Mouse (Mus musculus): ENCODE measurements around the gene Scg5. TPM values are rescaled to one million over a fixed set of nuclear protein-coding genes. Genes with fewer than 3 reads are reported as not detected.

Scg5 gene
- total RNA-seq (2021), result 10 to 100 TPM; 66.3 to 68.0 TPM
- long read RNA-seq, experiment 1, transcript Scg5-201 (6 exons, 1,208 nt), result major isoform, 75 of 92 reads
- long read RNA-seq, experiment 1, partial matches to known transcripts, result 11 of 92 reads
- long read RNA-seq, experiment 1, other reads (novel, unspliced or antisense), result 6 of 92 reads
- long read RNA-seq, experiment 2, transcript Scg5-201 (6 exons, 1,208 nt), result major isoform, 66 of 80 reads
- long read RNA-seq, experiment 2, partial matches to known transcripts, result 9 of 80 reads
- long read RNA-seq, experiment 2, other reads (novel, unspliced or antisense), result 5 of 80 reads

DNA sequence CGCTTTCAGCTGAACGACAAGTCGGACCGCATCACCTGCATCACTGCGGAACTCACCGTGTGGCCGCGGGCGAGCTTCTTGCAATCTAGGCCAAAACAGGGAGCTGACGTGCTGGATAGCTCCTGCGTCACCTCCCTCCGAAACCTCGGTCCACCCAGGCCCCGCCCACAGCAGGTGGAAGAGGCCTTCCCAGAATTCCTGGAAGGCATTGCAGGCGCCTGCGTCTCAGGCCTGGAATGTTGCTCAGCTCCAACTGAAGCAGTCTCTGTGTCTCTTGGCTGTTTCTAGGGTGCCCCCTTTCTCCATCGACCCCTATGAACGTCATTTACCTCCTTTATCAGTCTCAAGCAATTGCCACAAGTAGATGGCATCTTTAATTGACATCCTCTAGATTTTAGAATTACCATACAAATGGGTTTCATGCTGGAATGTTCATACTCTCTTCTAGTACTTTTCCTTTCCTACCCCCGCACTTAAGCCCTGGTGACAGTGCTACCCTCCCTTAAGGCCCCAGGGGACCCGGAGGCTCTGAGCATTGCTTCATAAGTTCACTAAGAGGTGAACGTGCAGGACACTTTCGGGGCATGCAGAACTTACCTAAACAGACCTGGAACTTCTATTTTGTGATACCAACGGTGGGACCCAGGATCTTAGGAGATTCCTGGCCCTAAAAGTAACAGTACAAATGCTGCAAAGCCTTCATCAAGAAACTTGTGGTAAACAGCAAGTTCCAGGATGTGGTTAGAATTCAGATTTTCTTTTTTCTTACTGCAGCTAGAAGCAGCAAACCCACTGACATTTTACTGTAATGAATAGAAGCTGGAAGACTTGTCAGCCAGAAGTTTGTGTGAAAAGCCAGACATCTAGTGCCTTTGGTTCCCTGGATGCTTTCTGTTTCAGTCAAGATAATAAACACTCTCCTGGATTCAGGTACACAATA, at the start of gene Scg5:
Gene Scg5 (minus strand): TSS at position 179 of the 940 bp plus-strand sequence.
- peak; percentile 13 to 21 for DNase-seq (ENCODE audit: low spot score in 2 of 2)

DNA sequence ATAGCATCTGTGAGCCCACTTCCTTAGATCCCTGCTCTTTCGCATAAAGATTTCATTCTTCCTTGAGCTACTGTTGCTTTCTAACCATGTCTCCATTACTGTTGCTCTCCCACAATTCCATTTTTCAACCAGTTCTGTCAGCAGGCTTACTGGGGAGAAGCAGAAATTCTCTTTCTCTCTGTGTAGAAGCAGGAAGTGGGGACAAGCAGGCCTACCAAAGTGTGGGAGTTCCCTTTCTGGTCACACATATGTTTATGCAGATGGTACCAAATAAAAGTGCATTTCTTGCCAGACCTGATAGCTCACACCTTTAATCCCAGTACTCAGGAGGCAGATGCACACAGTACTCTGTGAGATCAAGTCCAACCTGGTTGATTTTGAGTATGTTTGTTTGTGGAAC, 41.2 kb upstream of the Scg5 start:
- DNase-seq (ENCODE audit: low spot score in 2 of 2), result no peak

DNA sequence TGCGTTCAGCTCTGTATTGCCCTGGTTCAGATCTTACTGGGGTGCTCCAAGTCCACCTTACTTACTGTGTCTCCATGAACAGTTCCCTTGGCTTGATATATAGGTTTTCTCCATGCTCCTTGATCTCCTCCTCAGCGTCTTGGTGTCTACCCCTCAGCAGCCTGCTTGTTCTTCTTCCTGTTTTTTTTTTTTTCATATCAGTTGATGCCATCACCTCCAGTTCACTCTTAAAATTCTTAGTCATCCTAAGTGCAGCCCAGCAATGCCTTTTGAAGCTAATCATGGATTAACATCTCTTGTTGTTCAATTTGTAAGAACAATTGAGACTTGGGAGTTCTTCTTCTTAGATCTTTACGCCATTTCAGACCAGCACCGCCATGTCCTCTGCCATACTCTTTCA, 39.5 kb upstream of the Scg5 start:
- DNase-seq (ENCODE audit: low spot score in 2 of 2), result no peak

DNA sequence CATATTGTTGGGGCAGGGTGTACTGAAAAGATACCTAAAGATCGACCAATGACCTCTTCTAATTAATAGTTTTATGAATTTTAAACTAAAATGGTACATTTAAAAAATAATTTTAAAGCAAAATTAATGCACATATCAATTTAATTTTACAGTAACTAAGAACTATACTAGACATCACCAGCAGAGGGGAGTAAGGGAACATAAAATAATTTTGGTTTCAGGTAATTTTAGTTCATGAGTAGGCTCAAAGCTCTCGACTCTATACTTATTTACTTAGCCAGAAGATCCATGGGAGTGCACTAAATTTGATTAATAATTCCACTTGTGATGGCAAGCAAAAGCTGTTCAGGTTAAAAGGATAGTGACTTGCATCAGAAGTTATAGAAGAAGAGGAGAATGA, 37.2 kb upstream of the Scg5 start:
- DNase-seq (ENCODE audit: low spot score in 2 of 2), result no peak

DNA sequence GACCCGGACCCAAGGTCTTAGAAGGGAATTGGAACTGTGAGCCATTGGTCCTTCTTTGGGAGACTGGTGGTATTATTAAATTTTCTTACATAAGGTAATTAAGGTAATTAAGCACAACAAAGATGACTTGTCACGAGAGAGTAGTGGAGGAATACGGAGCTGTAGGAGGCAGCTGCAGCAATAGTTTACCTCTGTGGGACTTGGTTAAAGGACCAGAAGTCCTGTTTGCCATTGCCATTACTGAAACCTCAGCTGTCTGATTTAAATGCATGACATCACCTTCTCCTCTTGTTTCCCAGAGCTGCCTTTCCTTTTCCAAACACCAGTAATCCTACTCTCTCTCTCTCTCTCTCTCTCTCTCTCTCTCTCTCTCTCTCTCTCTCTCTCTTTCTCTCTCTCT, 20.2 kb upstream of the Scg5 start:
- DNase-seq (ENCODE audit: low spot score in 2 of 2), result no peak

DNA sequence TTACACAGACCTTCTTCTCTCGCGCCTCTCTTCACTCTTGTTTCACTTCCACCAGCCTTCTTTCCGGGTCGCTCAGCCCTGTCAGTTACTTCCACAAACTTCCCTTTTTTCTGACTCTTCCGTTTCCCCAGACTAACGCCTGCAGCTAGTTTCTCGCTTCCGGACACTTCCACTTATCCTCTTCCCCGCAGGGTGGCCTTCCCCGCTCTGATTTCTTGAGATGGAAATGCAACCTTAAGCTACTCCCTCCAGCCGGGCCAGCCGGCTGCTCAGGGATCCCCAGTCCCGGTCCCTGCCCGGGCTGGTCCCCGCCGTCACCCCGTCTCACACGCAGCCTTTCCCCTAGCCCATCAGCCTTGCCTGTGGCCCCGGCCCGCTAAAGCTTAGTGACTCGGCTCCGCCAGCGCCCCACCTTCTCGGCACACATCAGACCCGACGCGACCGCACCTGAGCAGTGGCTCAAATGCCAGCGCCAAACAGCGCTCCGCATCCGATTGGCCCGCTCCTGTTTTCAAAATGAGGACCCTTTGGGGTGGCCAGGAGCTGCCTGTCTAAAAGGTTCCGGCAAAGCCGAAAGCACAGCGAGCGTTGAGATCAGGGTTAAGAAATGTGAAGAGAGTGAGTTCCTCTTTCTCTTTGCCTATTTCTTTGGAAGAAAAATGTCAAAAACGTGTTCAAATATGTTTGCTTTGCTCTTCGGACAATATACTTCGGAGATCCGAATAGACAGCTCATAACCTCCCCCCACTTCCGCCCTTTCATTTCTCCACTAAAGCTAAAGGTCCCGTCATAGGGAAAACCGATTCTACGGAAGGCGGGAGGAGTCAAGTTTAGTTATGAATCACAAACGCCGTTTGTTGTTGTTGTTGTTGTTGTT, 19.6 kb upstream of the Scg5 start, which contains the start of gene Arhgap11a:
Gene Arhgap11a (minus strand): TSS at position 417 of the 877 bp plus-strand sequence.
- peak; percentile 75 to 85 for DNase-seq (ENCODE audit: low spot score in 2 of 2)

DNA sequence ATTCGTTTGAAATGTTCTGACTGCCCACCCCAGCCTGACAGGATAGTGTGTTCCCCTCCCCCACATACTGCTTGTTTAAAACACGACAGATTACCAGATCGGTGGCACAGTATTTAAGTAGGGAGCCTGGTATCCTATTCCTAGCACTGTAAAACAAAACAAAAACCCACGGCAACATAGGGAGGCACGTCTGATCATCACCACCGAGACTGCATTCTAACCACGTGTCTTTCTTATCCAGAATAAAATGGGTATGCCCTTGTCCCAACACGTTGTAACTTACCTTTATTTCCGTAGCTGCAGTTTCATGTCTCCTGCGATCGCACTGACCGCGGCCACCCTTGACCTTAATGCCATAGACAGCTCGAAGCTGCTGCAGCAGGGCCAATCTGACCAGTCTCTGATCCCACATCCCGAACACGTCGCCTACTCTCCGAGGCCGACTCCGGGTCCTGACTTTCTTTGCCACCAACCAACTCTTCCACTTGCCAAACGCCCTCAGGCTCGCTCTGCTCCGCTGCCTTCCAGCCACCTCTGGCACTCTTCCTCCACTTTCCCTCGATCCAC, 18.8 kb upstream of the Scg5 start:
- DNase-seq (ENCODE audit: low spot score in 2 of 2), result peak in 1 of 2 experiments; percentile 10

DNA sequence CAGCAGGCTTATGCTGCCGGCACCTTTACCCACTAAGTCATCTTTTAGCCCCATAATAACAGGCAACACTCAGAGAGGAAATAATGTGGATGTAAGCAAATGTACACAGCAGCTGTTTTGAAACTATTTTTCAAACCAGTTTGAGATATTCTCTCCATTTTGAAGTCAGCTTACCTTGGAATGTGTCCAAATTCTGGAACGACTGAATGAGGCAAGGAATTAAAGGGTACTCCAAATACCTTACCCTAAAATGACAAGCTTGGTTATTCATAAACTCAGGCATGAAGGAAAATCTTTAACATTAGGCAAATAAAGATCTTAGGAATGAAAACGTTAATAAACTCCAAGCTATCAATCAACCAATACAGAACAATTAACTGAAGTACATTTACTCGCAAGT, 16.2 kb upstream of the Scg5 start:
- DNase-seq (ENCODE audit: low spot score in 2 of 2), result no peak

DNA sequence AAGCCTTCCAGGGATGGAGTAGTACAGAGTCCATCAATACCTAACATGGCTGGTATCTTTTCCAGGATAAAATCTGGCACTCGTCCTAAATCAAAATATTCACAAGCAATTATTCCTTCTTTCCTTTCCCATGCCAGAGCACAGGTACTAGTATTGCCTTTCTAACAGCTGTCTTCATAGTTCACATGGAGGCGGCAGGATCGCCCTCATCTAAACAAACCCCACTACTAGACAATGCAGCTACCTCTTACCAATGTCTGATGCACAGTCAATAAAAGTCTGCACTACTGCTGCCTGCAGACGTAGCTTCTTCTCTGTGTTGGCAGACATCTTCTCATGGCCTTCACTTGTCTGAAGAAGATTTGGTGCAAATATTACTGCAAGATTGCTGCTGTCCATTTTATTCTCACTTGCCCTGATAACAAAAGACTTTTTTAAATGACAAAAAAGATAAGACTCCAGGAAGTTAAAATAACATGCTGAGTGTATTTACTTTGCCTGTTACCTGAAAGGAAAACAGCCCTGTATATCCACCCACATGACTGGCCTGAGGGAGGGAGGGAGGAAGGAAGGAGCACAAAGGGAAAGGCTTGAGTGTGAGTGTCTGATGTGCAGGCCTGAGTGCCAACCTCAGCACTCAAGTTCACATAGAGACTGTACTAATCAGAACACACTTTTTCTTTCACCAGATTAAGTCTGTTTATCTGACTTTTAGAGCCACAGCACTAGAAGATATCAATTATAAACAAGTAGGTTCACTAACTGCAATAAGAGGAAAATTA, 12.9 kb upstream of the Scg5 start:
- no peak for DNase-seq (ENCODE audit: low spot score in 2 of 2)

DNA sequence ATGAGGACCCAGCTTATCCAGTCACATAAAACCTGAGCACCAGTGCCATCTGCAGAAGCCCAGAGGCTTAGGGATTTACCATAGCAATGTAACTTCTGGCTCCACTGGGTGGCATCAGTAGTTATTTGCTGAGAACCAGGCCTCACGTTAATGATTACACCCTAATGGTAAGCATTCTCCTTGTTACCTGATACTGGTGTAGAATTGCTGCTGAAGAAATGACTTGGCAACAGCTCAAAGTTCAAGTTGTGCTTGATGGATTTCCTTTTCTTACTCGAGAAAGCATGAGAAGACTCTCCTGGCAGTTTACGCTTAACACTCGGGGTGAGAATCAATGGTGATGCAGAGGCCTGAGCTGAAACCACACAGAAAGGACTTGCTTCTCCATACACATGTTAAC, 10.6 kb upstream of the Scg5 start:
- DNase-seq (ENCODE audit: low spot score in 2 of 2), result no peak

DNA sequence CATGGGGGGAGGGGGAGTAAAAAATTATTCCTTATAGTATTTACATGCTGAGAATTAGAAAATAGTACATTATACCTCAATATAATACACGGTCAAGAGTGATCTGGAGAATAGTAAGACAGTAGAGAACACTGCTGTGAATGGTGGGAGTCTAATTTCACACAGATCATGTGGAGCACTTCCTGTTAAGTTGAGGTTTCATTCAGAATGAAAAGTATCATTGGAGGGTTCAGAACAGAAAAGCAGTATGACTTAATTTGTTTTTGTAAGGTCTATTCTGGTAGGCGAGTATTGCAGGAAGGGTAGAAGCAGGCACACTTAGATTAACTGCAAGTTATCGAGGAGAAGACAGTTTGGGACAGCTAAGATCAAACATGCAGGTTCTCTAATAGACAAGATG, 6.3 kb upstream of the Scg5 start:
- DNase-seq (ENCODE audit: low spot score in 2 of 2), result no peak

DNA sequence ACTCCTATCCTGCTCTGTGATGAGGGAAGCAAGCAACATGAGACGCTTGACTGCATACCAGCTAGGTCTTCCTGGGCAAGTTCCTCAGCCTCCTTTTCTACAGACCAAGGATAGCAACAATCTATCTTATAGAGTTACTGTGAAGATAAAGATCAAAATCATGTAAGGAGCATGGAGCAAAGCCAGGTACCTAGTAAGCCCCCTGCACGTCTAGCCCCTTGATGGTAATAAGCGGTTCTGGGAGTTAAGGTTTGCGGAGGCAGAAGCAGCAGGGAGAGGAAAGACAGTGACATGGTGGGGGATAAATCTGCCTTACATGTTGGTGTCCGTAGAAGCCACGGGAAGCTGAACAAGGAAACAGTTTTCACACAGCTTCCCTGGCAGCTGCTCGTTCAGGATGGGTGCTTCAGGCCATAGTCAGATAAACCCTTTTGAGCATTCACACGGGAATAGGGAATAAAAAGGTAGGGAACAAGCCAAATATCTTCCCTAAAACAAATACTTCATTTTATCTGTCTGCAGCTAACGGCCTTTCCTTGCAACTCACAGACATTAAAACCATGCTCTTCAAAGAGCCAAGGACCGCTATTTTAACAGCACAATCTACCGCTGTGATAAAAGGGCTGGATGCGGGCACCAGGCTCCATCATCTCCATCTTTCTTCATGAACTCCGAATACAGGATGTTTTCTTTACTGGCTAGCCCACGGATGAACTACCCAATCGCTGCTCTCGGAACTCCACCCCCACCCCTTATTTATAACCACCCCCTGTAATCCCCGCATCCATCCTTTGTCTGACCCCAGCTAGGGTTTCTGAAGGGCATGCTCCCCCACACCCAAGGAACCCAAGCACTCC, 607 bp downstream of the Scg5 start:
- no peak for DNase-seq (ENCODE audit: low spot score in 2 of 2)

DNA sequence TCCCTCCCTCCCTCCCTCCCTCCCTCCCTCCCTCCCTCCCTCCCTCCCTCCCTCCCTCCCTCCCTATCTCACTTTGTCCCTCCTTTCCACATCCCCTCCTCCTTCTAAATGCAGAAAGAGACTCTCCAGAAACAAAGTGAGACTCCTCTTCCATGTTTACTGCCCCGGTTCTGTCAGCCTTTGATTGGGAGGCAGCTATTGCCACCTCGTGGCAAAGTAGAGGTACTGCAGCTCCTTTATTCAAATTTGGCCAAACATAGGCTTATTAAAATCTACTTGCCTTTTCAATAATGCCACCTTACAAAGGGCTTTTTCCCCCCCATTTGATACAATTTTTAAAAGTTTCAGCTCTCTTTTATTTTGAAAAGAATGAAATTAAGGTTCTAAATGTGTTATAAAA, 5.0 kb downstream of the Scg5 start:
- DNase-seq (ENCODE audit: low spot score in 2 of 2), result no peak

DNA sequence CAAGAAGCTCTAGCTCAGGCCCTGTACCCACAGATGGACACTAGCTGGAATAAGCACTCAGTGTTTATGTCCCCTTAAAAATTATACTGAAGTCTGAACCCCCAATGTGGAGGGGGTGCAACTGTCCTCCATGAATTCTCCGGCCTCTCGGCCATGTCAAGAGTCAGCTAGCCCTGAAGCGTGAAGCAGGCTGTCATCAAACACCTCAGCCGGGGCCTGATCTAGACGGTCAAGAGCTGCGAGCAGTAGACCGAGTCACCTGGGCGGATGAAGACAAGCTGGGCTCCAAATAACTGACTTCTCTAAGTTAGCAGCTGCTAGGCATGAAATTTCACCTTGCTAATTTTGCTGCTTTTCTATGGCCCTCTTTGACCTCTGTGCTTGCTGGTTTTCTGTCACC, 6.6 kb downstream of the Scg5 start:
- DNase-seq (ENCODE audit: low spot score in 2 of 2), result no peak

DNA sequence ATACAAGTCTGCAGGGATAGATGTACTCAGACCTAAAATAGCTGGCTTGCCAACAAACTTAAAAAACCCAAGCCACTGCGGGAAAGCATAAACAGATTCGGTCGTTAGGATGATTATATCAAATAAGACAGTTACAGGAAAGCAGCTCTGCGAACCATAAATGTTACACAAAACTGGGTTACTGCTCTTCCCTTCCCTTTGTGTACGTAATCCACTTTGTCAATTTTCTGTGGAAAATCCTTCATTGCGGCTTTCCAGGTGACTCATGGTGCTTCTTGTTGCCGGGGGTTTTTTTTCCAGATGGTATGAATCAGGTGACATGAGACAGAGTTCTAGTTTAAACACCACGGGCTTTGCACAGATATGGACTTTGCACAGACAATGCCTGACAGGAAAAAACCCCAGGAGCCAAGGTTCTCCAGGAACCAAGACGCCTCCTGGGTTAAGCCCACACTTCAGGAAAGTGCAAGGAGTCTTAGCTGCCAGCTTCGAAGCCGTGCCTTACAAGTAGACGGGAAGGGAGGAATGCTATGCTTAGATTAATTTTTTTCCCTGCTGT, 7.7 kb downstream of the Scg5 start:
- no peak for DNase-seq (ENCODE audit: low spot score in 2 of 2)

DNA sequence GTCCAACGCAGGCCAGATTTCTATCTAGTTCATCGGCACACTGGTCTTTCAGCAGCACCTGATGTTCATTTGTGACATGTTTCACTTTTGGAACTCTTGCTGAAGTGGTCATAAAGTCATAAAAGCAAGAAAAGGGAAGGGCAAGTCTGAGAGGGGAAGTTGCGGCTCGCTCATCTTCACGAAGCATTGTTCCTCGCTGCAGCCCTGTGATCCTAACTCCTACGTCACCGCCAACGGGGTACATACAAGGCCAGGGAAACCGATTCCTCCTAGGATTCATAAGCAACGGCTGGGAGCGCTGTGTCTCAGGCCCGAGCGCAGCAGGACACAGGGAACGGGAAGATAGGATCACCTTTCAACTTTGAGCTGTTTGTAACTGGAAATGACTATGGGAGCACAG, 8.8 kb downstream of the Scg5 start:
- no peak for DNase-seq (ENCODE audit: low spot score in 2 of 2)

DNA sequence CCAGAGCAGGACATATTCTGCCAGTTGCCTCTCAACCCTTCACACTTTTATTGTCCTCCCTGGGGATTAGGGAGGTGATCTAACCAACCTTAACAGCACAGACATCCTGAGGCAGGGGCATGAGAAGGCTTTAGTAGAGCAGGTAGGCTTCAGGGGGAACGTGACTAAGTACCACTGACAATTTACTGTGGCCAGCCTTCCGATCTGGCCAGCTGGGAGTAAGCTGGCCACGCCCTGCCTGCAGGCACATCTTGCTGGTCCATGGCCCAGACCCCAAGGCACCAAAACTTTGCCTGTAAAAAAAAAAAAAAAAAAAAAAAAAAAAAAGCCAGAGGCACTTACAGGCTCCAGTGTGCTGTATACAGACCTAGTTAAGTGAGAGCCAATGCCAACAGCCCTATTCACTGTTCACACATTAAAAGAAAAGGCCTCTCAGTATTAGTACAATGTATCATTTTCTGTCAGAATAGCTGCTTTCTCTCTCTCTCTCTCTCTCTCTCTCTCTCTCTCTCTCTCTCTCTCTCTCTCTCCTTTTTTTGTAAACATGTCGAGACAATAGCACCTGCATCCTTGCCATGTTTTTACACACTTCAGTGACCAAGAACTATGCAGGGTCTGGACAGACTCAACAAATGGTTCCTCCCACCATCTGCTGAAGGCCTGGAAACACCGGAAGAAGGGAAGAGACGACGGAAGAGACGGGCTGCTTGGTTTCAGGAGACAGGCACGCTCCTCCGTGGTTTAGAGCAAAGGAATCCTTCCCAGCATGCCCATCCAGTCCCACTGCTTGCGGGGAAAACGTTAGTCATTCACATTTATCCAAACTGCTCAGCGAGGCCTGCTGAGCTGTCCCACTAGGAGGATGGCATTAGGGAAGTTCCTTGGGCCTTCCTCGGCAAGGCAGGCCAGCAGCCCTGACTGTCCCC, 11.0 kb downstream of the Scg5 start:
- no peak for DNase-seq (ENCODE audit: low spot score in 2 of 2)

DNA sequence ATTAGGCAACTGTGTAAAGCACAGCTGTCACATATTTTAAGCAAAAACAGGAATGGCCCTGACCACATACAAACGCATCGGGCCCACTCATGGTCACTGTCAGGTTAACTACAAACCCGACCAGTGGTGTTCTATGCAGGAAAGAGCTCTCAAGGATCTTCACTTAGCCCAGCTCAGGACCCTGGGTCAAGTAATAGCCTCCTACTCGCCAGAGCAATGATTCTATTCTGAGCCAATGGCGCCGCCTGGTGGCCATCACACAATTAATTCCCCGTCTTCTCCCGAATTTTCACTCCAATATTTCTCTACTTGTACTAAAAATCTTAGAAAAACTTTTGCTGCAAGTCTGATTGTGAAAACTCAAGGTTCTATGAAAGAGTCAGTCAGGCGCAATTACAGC, 21.3 kb downstream of the Scg5 start:
- DNase-seq (ENCODE audit: low spot score in 2 of 2), result peak; percentile 43 to 44

All from adrenal gland, postnatal 4 days (tissue).